Mouse (Mus musculus) brain, embryonic 14.5 days (tissue): ENCODE data around the gene S100a1. TPM values are rescaled to one million over a fixed set of nuclear protein-coding genes. Genes with fewer than 3 reads are reported as not detected.
A peak's percentile ranks its signal among the peaks of the same experiment; 100 is the strongest.

Experiments
- DNase-seq: peaks from one replicate; pipeline ENCODE4 v3.0.0-alpha.2; 2011; ENCODE audit warnings: low read depth
- CTCF ChIP-seq: fragments of 200-500 bp; IDR thresholded peaks from 2 replicates; pipeline ENCODE4 v1.5.1; 2012; ENCODE audit warnings: inconsistent platforms, mild to moderate bottlenecking, moderate library complexity, borderline replicate concordance; ENCODE audit not compliant: insufficient read depth, insufficient read length; ENCODE audit errors: extremely low read depth
- POLR2A ChIP-seq: fragments of 200-500 bp; IDR thresholded peaks from 2 replicates; pipeline ENCODE4 v1.6.1; 2012; ENCODE audit warnings: mild to moderate bottlenecking, inconsistent platforms, borderline replicate concordance; ENCODE audit not compliant: poor library complexity, insufficient read depth, insufficient read length, severe bottlenecking; ENCODE audit errors: extremely low read depth
- polyA plus RNA-seq: library from polyadenylated mRNA; depleted of rRNA; stranded (reverse); fragments of >200 nt; gene quantifications from 2 replicates; pipeline ENCODE4 v1.2.3, GENCODE M21; 2012

S100a1 gene
- polyA plus RNA-seq, 1 experiment = 8.1 TPM

DNA sequence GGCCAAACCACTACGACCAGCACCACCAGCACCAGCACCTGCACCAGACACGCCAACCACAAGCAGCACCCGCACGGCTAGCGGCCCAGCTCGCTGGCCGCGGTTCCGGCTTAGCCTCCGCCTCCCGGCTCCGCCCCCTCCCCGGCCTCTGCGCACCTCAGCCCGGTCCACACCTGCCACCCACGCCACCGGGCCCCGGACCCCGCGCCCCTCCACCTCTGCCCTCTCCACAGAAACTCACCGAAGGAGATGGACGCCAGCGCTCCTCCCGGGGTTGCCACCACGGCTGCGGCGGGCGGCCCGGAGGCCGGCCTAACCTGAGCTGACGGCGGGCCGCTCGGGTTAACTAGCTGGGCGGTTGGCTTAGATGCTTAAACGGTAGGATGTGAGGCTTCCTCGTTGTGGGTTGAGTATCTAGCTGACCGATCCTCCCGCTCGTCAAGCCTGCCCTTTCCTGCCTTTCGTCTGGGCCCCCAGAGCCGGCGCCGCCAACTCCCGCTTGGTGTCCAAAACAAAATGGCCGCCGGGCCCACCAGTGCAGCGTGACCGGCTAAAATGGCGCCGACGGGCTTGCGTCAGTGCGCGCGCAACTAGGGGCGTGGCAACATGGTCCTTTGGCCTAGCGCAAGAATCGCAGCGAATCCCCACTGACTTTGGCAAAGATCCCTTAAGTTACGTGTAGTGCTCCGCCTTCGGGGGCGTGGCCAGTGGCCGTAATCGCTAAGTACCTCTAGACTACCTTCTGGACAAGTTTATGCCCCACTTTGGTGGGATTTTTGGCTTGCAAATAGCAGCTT, 5.0 kb downstream of the S100a1 start, which contains the start of gene Chtop:
Chtop (minus strand) TSS at position 549 of the 797 bp plus-strand sequence.
- peak; percentile 99 for DNase-seq
- TF ChIP-seq POLR2A (0 out of 2 replicates have a peak, but pooled peaks have one; percentile 5), CTCF (no peak)

DNA sequence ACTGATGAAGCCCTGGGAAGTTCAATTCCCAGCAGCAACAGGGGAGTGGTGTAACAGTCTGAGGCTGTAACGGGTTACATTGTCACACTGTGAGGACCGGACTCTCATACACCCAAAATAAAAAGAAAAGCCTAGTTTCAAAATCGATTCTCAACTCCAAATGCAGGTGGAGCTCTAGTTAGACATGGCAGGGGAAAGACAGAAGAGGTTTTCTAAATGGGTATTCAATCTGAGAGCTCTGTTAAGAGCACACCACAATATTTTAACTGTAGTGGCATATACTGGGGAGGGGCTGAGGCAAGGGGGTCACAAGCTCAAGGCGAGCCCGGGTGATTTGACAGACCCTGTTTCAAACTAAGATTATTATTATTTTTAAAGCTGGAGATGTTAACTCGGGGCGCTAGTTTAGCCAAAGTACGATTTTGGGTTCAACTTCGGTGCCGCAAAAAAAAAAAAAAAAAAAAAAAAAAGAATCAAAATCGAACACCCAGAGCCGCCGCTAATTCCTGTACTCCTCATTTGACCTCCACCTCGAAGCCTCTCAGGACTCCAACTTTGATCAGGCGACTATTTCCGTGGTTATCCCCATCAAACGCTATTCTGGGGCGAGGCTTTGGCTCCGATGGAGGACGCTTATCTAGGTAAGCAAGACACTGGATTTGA, 5.8 kb downstream of the S100a1 start:
- TF ChIP-seq POLR2A = no peak
- no peak for TF ChIP-seq CTCF
- DNase-seq = peak; percentile 29

DNA sequence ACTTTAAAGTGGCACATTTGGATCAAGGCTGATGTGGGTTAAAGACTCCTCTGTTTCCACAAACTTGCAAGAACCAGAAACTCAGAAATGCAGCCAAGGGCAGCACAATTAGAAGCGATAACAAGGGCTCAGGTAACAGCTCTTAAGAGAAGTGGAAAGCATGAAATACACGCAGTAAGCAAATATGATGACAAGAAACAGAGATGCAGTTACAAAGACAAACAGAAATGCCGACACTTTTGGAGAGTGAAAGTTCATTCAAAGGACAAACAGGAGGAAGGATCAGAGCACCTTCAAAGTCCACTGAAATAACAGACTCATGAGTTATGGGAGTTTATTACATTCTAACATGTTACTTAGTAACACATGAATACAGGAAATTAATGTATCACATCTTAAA, 7.8 kb downstream of the S100a1 start:
- TF ChIP-seq POLR2A (no peak), CTCF (no peak)
- no peak for DNase-seq

DNA sequence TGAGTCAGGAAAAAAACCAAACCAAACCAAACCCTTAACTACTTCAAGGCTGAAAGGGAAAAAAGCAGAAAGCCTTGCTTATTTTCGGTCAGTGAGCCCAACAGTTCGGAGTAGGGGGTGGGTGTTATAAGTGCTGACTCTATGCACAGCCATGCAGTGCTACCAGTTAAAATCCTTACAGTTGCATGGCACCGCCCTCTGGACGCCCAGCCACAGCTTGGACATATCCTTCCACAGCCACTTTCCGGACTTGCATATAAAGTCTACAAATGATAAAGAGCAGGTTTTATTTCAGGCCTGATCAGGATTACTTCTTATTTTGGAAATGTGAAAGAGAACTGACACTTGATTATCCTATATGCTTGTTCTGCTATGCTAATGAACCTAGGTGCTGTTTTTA, 9.0 kb downstream of the S100a1 start:
- DNase-seq = no peak
- TF ChIP-seq POLR2A (no peak), CTCF (no peak)

DNA sequence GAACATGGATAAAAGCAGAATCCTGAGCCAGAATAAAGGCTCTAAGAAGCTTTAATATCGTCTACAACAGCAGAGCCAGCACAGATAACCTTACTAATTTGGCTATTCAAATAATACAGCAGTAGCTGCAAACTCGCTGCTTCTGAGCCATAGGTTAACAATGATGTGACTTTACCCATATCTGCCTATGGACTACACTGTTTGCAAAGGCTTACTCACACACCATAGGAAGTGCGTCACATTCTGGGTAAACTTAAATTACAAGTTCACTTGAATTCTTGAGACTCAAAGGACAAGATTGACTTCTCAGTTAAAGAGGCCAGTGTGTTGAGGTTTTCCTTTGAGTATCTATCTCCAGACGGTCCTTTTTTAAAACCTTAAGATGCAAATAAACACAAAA, 10.7 kb downstream of the S100a1 start:
- no peak for DNase-seq
- no peak for TF ChIP-seq POLR2A
- TF ChIP-seq CTCF = no peak

DNA sequence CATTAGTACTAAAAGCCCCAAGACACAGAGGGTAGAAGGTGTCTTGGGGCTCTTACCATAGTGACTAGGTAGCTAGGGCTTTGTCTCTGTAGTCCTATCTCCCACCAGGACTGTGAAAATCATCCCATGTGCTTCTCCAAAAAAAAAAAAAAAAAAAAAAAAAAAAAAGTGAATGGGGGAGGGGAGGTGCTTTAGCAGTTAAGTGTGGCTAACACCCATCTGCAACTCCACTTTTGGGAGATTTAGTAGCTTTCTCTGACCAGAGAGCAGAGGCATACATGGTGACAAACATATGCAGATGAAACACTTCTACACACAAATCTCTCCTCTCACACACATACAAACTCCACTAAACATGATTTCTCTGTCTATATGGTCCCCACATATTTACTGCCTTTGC, 16.6 kb downstream of the S100a1 start:
- TF ChIP-seq CTCF (no peak), POLR2A (no peak)
- no peak for DNase-seq

DNA sequence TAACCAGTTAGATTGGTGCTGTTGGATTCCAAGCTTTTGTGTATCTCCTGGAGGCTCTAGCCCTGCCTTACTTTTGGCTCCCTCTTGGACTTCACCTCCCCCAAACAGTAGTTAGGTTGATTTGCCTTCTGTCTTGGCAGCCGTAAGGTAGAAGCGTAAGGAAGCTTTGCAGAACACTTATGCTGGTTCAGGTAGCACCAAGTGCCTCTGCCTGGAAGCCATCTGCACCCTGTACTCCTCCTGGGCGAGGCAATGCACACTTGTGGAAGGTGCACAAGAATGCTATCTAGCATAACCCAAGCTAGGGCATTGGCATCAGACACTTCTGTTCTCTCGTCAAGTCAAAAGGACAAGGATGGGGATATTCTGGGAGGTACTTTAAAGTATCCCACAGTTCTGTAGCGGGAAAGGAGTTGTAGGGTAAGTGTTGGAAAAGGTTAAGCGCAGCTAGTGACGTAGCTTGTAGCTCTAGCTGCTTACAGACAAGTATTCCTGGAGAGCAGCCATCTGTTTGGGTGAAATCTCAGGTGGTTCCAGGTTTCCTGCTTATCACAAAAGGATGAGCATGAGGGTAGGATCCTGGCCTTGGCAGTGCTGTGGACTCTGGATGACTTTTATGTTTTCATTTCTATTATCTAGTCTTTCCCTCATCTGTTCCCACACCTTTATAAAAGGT, 18.2 kb downstream of the S100a1 start:
- no peak for DNase-seq
- no peak for TF ChIP-seq POLR2A
- TF ChIP-seq CTCF = no peak

DNA sequence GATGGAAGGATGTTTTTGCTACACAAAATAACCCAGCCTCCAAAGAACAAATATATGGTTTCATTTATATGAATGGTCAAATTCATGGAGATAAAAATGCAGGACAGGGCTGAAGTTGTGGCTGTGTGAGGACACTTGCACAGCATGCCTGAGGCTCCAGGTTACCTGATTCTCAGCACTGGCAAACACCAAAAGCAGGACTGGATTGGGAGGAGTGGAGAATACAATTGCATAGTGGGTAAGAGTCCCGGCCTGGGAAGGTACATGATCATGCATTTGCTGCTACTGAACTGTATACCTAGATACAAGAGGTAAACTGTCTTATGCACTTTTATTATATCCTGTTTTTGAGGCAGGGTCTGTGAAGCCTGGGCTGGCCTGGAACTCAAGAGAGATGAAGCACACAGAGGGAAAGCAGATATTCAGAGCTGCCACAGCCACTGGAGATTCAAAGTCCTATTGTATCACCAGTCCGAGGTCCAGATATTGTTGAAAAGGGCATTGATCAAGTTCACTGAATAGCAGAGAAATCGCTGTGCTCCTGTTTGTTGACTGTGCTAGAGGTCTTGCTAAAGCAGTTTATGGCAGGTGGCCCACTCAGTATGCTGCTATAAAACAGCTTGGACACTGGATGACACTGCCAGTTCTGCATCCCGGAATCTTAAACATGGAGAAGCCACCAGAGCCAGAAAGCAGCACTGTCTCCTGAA, 20.2 kb downstream of the S100a1 start:
- DNase-seq = no peak
- TF ChIP-seq POLR2A (no peak), CTCF (no peak)

DNA sequence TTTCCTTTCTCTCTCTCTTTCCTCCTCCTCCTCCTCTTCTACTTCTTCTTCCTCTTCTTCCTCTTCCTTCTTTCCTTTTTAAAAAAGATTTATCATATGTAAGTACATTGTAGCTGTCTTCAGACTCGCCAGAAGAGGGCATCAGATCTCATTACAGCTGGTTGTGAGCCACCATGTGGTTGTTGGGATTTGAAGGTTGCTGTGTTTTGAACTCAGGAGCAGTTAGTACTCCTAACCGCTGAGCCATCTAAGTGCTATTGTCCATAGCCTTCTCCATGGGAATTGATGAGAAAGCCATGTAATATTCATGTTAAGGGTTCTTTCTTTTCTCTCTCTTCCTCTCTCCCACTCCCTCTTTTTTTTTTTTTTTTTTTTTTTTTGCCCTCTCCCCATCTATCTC, 22.8 kb downstream of the S100a1 start:
- DNase-seq = peak; percentile 34
- TF ChIP-seq POLR2A = no peak
- no peak for TF ChIP-seq CTCF

DNA sequence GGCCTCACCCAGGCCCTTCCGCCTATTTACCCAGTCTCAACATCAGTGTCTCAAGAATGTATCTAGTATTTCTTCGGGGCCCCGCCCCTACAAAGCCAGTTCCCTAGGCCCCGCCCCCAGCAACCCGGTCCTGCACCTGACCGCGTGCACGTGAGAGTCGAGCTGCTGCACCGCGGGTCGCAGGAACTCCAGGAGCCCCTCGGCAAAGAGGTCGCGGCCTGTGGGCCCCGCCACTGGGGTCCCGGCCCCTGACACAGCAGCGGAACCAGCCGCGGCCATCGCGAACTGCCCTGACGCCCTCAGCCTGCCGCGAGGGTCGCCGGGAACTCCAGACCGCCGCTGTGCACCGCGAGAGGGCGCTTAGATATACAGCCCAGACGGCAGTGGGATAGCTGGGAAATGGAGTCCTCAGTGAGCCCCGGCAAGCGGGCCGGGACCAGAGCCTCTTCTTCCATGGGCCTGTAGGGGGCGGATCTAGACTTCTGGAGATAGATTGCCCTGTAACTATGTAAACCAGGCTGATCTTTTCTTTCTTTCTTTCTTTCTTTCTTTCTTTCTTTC, 23.4 kb downstream of the S100a1 start, which contains the start of gene Snapin:
Snapin (minus strand) TSS at position 338 of the 561 bp plus-strand sequence.
- DNase-seq = peak; percentile 98
- peak; percentile 91 for TF ChIP-seq POLR2A
- TF ChIP-seq CTCF = peak; percentile 85
